Mouse (Mus musculus) lung, embryonic 14.5 days (tissue): ENCODE measurements at regions not wholly inside any gene's neighbourhood (a gene's known extent, or its start where the extent isn't known, plus 50 kb on each side); places are given as distances from the start of the nearest gene placed in this dataset.
A peak's percentile ranks its signal among the peaks of the same experiment; 100 is the strongest.

Experiments
- ATAC-seq: fragments of 200-750 bp; cut with Nextera tagmentation; 2 replicates; pipeline ENCODE4 v1.8.0; 2017; ENCODE audit warnings: mild to moderate bottlenecking, moderate TSS enrichment, moderate library complexity; ENCODE audit not compliant: insufficient read depth
- DNase-seq: peaks from one replicate; pipeline ENCODE4 v3.0.0-alpha.2; 2015
- H3K27ac ChIP-seq: fragments of 300-500 bp; sonication (generic); 2 replicates; pipeline ENCODE4 v1.5.1; 2014; ENCODE audit warnings: low read depth, mild to moderate bottlenecking, moderate library complexity
- H3K27me3 ChIP-seq: fragments of 300-500 bp; sonication (generic); 2 replicates; pipeline ENCODE4 v1.6.1; 2014; ENCODE audit warnings: low read length, control low read depth; ENCODE audit not compliant: insufficient read depth
- H3K36me3 ChIP-seq: fragments of 300-500 bp; sonication (generic); 2 replicates; pipeline ENCODE4 v1.6.1; 2014; ENCODE audit warnings: control low read depth; ENCODE audit not compliant: insufficient read depth
- H3K4me1 ChIP-seq: fragments of 300-500 bp; sonication (generic); 2 replicates; pipeline ENCODE4 v1.6.1; 2014; ENCODE audit warnings: antibody characterized with exemption, control low read depth; ENCODE audit not compliant: insufficient read depth
- H3K4me2 ChIP-seq: fragments of 300-500 bp; sonication (generic); 2 replicates; pipeline ENCODE4 v1.6.1; 2014; ENCODE audit warnings: mild to moderate bottlenecking
- H3K4me3 ChIP-seq: fragments of 300-500 bp; sonication (generic); 2 replicates; pipeline ENCODE4 v1.5.1; 2014; ENCODE audit warnings: low read depth, low read length
- H3K9ac ChIP-seq: fragments of 300-500 bp; sonication (generic); 2 replicates; pipeline ENCODE4 v1.6.1; 2014
- H3K9me3 ChIP-seq: fragments of 300-500 bp; sonication (generic); 2 replicates; pipeline ENCODE4 v1.6.1; 2016; ENCODE audit warnings: low read depth, low read length, control low read depth
- CTCF ChIP-seq: IDR thresholded peaks from 2 replicates; pipeline ENCODE4 v1.5.1; 2016; ENCODE audit warnings: antibody characterized with exemption, low read depth
- WGBS: fragments of 180-500 bp; shearing (Covaris S2); extraction: QIAGEN DNeasy Blood & Tissue Kit; methylation state at CpG from one replicate; pipeline ENCODE4 v1.1.7; 2014; 5-methylcytosine and 5-hydroxymethylcytosine counted together

- no peak overlapping the region for H3K4me2 ChIP-seq
- H3K4me1 ChIP-seq, result no peaks in the 10 kb centered on the region
- H3K27me3 ChIP-seq, result no peaks in the 10 kb centered on the region
- H3K36me3 ChIP-seq, result no peaks in the 10 kb centered on the region
- H3K9ac ChIP-seq, result no peak overlapping the region
- DNase-seq (no peak), ATAC-seq (no peak)
- H3K27ac ChIP-seq, result no peak overlapping the region
- 77% methylated on average over 7 of the region's 7 CpGs for WGBS
- TF ChIP-seq CTCF, result no peak
- H3K9me3 ChIP-seq, result no peaks in the 10 kb centered on the region
- H3K4me3 ChIP-seq, result no peak overlapping the region
Observed at GRCm38 (mm10) chr1:42774971-42775892, 75.8 kb upstream of the Mrps9 start.

- Histone ChIP-seq H3K36me3 (no peaks in the 10 kb centered on the region), H3K4me2 (no peak overlapping the region), H3K4me1 (no peaks in the 10 kb centered on the region), H3K27ac (no peak overlapping the region), H3K27me3 (no peaks in the 10 kb centered on the region), H3K9me3 (no peaks in the 10 kb centered on the region), H3K9ac (no peak overlapping the region), H3K4me3 (no peak overlapping the region)
- no peak for TF ChIP-seq CTCF
- ATAC-seq (no peak), DNase-seq (no peak)
- 81% methylated on average over 2 of the region's 2 CpGs for WGBS
Observed at GRCm38 (mm10) chr1:42775893-42776287, 75.1 kb upstream of the Mrps9 start.

GRCm38 (mm10) chr1:42777416-42777815 is 73.6 kb upstream of the Mrps9 start:
- Histone ChIP-seq H3K4me3 (no peak overlapping the region), H3K36me3 (no peaks in the 10 kb centered on the region), H3K4me1 (no peaks in the 10 kb centered on the region), H3K9me3 (no peaks in the 10 kb centered on the region), H3K4me2 (no peak overlapping the region), H3K9ac (no peak overlapping the region), H3K27me3 (no peaks in the 10 kb centered on the region), H3K27ac (no peak overlapping the region)
- no peak for TF ChIP-seq CTCF
- ATAC-seq, result no peak
- 92% methylated on average over 1 of the region's 1 CpGs for WGBS
- DNase-seq, result no peak

- no peak overlapping the region for H3K27ac ChIP-seq
- no peaks in the 10 kb centered on the region for H3K36me3 ChIP-seq
- no peaks in the 10 kb centered on the region for H3K9me3 ChIP-seq
- WGBS, result 42% methylated on average over 5 of the region's 5 CpGs
- DNase-seq (peak; percentile 75), ATAC-seq (no peak)
- H3K4me1 ChIP-seq, result no peaks in the 10 kb centered on the region
- H3K4me2 ChIP-seq, result no peak overlapping the region
- H3K4me3 ChIP-seq, result no peak overlapping the region
- no peak overlapping the region for H3K9ac ChIP-seq
- peak; percentile 65 for TF ChIP-seq CTCF
- H3K27me3 ChIP-seq, result no peaks in the 10 kb centered on the region
Observed at GRCm38 (mm10) chr1:42779761-42780160, 71.3 kb upstream of the Mrps9 start.

- ATAC-seq (no peak), DNase-seq (no peak)
- 64% methylated on average over 15 of the region's 15 CpGs for WGBS
- no peak overlapping the region for H3K4me3 ChIP-seq
- H3K27me3 ChIP-seq, result no peaks in the 10 kb centered on the region
- H3K4me2 ChIP-seq, result no peak overlapping the region
- H3K36me3 ChIP-seq, result no peaks in the 10 kb centered on the region
- H3K9me3 ChIP-seq, result no peaks in the 10 kb centered on the region
- no peaks in the 10 kb centered on the region for H3K4me1 ChIP-seq
- no peak overlapping the region for H3K27ac ChIP-seq
- TF ChIP-seq CTCF, result no peak
- H3K9ac ChIP-seq, result no peak overlapping the region
Observed at GRCm38 (mm10) chr1:42780266-42780665, 70.8 kb upstream of the Mrps9 start.

GRCm38 (mm10) chr1:42781533-42781932 is 69.5 kb upstream of the Mrps9 start:
- no peaks in the 10 kb centered on the region for H3K4me1 ChIP-seq
- no peak overlapping the region for H3K9ac ChIP-seq
- H3K4me2 ChIP-seq, result no peak overlapping the region
- no peak for ATAC-seq
- no peaks in the 10 kb centered on the region for H3K9me3 ChIP-seq
- TF ChIP-seq CTCF, result no peak
- DNase-seq, result no peak
- no peaks in the 10 kb centered on the region for H3K36me3 ChIP-seq
- no peak overlapping the region for H3K4me3 ChIP-seq
- no peaks in the 10 kb centered on the region for H3K27me3 ChIP-seq
- 45% methylated on average over 8 of the region's 8 CpGs for WGBS
- no peak overlapping the region for H3K27ac ChIP-seq

GRCm38 (mm10) chr1:42783072-42783672 is 67.9 kb upstream of the Mrps9 start:
- no peak for ATAC-seq
- 78% methylated on average over 7 of the region's 7 CpGs for WGBS
- no peaks in the 10 kb centered on the region for H3K9me3 ChIP-seq
- H3K36me3 ChIP-seq, result no peaks in the 10 kb centered on the region
- no peak for DNase-seq
- no peak overlapping the region for H3K4me3 ChIP-seq
- H3K4me2 ChIP-seq, result no peak overlapping the region
- no peak overlapping the region for H3K27ac ChIP-seq
- TF ChIP-seq CTCF, result no peak
- no peaks in the 10 kb centered on the region for H3K27me3 ChIP-seq
- no peaks in the 10 kb centered on the region for H3K4me1 ChIP-seq
- no peak overlapping the region for H3K9ac ChIP-seq
